Mouse (Mus musculus): ENCODE measurements around the gene Serinc5. TPM values are rescaled to one million over a fixed set of nuclear protein-coding genes. Genes with fewer than 3 reads are reported as not detected.
A peak's percentile ranks its signal among the peaks of the same experiment; 100 is the strongest.

Gene Serinc5
- polyA plus RNA-seq, 1 experiment from 2014 or later = 12.7 TPM

DNA sequence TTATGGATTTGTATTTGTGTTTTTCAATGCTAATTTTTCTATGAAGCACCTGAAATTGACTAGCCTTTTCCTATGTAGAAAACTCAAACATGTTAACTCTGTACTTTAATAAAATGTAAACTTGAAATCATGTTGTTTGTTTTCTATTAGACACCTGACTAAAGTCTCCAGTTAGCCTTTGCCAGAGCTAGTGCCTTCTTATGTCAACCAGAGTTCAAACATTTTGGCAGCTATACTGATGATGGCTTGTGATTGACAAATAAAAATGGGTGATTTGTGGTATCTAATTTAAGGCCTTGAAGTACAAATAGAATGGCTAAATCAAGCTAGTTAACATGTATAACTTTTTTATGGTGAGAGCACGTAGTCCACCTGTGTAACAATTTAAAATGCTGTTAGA is 100.9 kb downstream of the Serinc5 start:
- H3K36me3 ChIP-seq = peaks cover 2% of the 10 kb centered on the region; the same call in 1 of the 2 replicates
- 94% methylated on average over 1 of the region's 1 CpGs for WGBS
- H3K9ac ChIP-seq (replicated peaks) = no peak overlapping the region
- H3K4me1 ChIP-seq = no peaks in the 10 kb centered on the region; the same call in 1 of the 2 replicates
- H3K9me3 ChIP-seq = no peaks in the 10 kb centered on the region
- H3K27ac ChIP-seq (replicated peaks) = no peak overlapping the region
- no peak overlapping the region for H3K4me3 ChIP-seq
- ATAC-seq (ENCODE audit: low FRiP score, low read depth) = no peak
- no peak overlapping the region for H3K4me2 ChIP-seq (replicated peaks)
- no peaks in the 10 kb centered on the region for H3K27me3 ChIP-seq

- ATAC-seq (ENCODE audit: low FRiP score, low read depth) = no peak
- Histone ChIP-seq H3K4me3 (no peak overlapping the region), H3K36me3 (peaks cover 2% of the 10 kb centered on the region; the same call in 1 of the 2 replicates), H3K9ac (replicated peaks) (no peak overlapping the region), H3K27me3 (no peaks in the 10 kb centered on the region), H3K4me1 (no peaks in the 10 kb centered on the region; the same call in 1 of the 2 replicates), H3K27ac (replicated peaks) (no peak overlapping the region), H3K4me2 (replicated peaks) (no peak overlapping the region), H3K9me3 (no peaks in the 10 kb centered on the region)
- WGBS = 92% methylated on average over 4 of the region's 4 CpGs
These were observed 101.7 kb downstream of the Serinc5 start for GRCm38 (mm10) chr13:92712619-92713018.

DNA sequence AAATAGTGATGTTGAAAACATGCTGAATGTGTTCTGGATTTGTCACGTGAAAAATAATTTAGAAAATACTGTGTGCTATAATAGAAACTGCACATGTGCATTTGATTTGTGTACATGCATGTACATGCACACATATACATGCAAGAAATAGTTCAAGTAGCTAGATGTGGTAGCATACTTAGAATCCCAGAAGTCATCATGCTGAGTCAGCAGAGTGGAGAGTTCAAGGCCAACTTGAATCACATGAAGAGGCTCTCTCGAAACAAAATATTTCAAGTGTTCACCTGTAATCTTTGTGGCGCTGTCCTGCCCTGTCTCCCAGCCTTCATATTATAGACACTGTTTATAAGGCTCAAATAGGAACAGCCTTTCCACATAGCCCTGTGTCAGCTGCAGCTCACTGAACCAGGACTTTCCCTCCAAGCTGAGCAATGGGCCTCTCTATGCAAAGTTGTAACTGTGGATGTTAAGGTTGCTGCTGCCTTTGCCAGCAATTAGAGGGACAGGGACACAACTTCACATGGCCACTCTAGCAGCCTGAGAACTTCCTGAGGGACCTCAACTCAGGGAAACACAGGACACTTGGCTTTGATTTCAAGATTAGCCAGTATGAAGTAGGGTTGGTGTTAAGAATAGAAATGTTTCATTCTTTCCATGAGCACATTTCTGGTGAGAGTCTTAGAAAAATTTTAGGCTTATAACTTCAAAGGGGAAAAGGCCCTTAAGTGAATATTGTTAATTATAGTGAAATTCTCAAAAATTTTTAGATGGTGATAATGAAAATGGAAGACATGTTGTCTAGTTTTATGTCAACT is 107.2 kb downstream of the Serinc5 start:
- WGBS = 93% methylated on average over 3 of the region's 3 CpGs
- no peak overlapping the region for H3K4me2 ChIP-seq (replicated peaks)
- no peak overlapping the region for H3K4me3 ChIP-seq
- H3K36me3 ChIP-seq = no peaks in the 10 kb centered on the region
- H3K4me1 ChIP-seq = no peaks in the 10 kb centered on the region
- no peak overlapping the region for H3K27ac ChIP-seq (replicated peaks)
- H3K27me3 ChIP-seq = no peaks in the 10 kb centered on the region
- no peaks in the 10 kb centered on the region for H3K9me3 ChIP-seq
- H3K9ac ChIP-seq (replicated peaks) = no peak overlapping the region
- no peak for ATAC-seq (ENCODE audit: low FRiP score, low read depth)

DNA sequence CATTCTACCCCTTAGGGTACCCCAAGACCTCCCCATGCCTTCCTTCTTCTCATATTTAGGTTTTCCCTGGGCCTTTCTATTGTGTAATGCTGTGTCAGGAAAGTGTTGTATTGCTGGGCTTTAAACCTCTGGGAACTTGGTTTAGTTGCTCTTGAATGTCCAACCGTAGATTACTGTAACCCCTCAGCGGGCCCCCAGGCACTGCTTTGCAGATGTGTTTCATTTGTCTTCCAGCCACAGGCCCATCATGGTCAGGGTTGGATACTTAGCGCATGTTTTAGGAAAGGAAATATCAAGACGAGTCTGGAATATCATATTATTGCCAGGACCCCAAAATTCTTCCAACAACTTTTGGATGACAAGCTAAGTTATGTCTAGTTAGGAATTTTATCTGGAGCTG is 110.1 kb downstream of the Serinc5 start:
- H3K36me3 ChIP-seq = no peaks in the 10 kb centered on the region
- ATAC-seq (ENCODE audit: low FRiP score, low read depth) = no peak
- no peak overlapping the region for H3K9ac ChIP-seq (replicated peaks)
- H3K4me2 ChIP-seq (replicated peaks) = no peak overlapping the region
- H3K27me3 ChIP-seq = no peaks in the 10 kb centered on the region
- H3K4me3 ChIP-seq = no peak overlapping the region
- no peaks in the 10 kb centered on the region for H3K4me1 ChIP-seq
- H3K27ac ChIP-seq (replicated peaks) = no peak overlapping the region
- no peaks in the 10 kb centered on the region for H3K9me3 ChIP-seq
- 83% methylated on average over 4 of the region's 4 CpGs for WGBS

GRCm38 (mm10) chr13:92722389-92722788 is 111.5 kb downstream of the Serinc5 start:
- no peak for ATAC-seq (ENCODE audit: low FRiP score, low read depth)
- Histone ChIP-seq H3K4me2 (replicated peaks) (no peak overlapping the region), H3K27ac (replicated peaks) (no peak overlapping the region), H3K27me3 (no peaks in the 10 kb centered on the region), H3K36me3 (no peaks in the 10 kb centered on the region), H3K9me3 (no peaks in the 10 kb centered on the region), H3K4me3 (no peak overlapping the region), H3K9ac (replicated peaks) (no peak overlapping the region), H3K4me1 (no peaks in the 10 kb centered on the region)
- 82% methylated on average over 5 of the region's 5 CpGs for WGBS

DNA sequence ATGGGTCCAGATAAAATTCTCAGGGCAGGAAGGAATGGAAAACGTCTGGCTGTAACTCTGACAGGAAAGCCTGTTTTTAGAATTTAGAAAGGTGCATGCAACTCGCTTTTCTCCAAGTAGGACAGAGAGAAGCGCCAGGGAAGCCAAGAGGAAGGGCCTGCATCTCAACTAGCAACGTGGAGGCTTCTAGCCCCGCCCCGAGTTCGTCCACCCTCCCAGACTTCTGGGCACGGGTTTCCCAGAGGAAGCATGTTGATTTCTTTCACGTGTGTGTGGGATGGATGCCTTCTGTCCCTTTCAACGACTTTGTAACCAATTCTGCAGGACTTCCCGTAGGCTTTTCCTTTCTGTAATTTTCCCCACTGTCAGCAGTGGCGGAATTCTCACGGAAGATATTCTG is 118.9 kb downstream of the Serinc5 start:
- Histone ChIP-seq H3K9me3 (no peaks in the 10 kb centered on the region), H3K9ac (replicated peaks) (no peak overlapping the region), H3K27ac (replicated peaks) (no peak overlapping the region), H3K4me2 (replicated peaks) (no peak overlapping the region), H3K4me3 (no peak overlapping the region), H3K4me1 (no peaks in the 10 kb centered on the region), H3K36me3 (no peaks in the 10 kb centered on the region), H3K27me3 (no peaks in the 10 kb centered on the region)
- no peak for ATAC-seq (ENCODE audit: low FRiP score, low read depth)
- WGBS = 72% methylated on average over 13 of the region's 13 CpGs

DNA sequence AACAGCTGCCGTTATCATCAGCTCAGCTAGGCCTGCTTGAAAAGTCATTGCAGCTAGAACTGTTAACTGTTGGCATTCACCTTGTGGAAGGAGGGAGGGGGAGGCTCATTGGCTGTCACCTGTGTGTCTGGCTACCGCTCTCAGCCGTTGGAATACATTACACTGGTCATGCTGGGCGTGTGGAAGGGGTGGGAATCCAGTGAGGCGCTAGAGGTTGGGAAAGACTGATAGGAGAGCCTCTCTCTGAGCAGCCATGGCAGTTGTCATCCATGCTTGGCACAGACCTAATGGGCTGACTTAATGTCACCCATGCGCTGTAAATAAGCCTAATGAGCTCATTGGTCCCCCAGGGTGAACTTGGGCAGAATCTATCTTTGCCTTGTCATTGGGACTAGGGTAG is 120.9 kb downstream of the Serinc5 start:
- no peaks in the 10 kb centered on the region for H3K27me3 ChIP-seq
- H3K9ac ChIP-seq (replicated peaks) = no peak overlapping the region
- H3K4me2 ChIP-seq (replicated peaks) = no peak overlapping the region
- peaks cover 7% of the 10 kb centered on the region; the same call in 1 of the 2 replicates for H3K4me1 ChIP-seq
- no peak overlapping the region for H3K4me3 ChIP-seq
- no peaks in the 10 kb centered on the region for H3K9me3 ChIP-seq
- WGBS = 89% methylated on average over 6 of the region's 6 CpGs
- H3K36me3 ChIP-seq = no peaks in the 10 kb centered on the region
- ATAC-seq (ENCODE audit: low FRiP score, low read depth) = no peak
- no peak overlapping the region for H3K27ac ChIP-seq (replicated peaks)

DNA sequence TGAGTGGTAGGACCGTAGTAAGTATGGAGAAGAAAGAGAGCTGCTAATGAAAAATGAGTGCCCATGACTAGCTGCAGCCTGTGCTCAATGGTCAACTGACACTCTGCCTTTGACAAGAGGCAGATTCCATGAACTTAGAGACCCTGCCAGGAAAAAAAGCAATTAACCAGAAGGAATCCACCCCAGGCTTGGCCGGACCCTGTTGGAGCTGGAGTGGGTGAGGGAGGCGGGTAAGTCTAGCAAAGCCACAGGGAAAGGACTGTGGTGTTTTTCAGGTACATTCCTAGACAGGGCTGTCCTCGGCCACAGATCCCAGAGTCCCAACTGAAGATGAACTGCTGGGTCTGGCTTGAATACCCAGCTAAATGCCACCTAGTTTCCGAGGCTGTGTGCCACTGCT is 121.9 kb downstream of the Serinc5 start:
- WGBS = 87% methylated on average over 5 of the region's 5 CpGs
- no peak for ATAC-seq (ENCODE audit: low FRiP score, low read depth)
- H3K9ac ChIP-seq (replicated peaks) = no peak overlapping the region

GRCm38 (mm10) chr13:92733252-92733651 is 122.4 kb downstream of the Serinc5 start:
- H3K9ac ChIP-seq (replicated peaks) = no peak overlapping the region
- H3K4me1 ChIP-seq = peaks cover 10% of the 10 kb centered on the region; the same call in 1 of the 2 replicates
- no peaks in the 10 kb centered on the region for H3K9me3 ChIP-seq
- no peaks in the 10 kb centered on the region for H3K27me3 ChIP-seq
- H3K4me3 ChIP-seq = no peak overlapping the region
- H3K27ac ChIP-seq (replicated peaks) = no peak overlapping the region
- no peaks in the 10 kb centered on the region for H3K36me3 ChIP-seq
- ATAC-seq (ENCODE audit: low FRiP score, low read depth) = no peak
- 43% methylated on average over 9 of the region's 9 CpGs for WGBS
- H3K4me2 ChIP-seq (replicated peaks) = no peak overlapping the region

More for the DNA sequence above, 121.9 kb downstream of the Serinc5 start:
- Histone ChIP-seq H3K4me2 (replicated peaks) (no peak overlapping the region), H3K36me3 (no peaks in the 10 kb centered on the region), H3K27ac (replicated peaks) (no peak overlapping the region), H3K9me3 (no peaks in the 10 kb centered on the region), H3K4me1 (peaks cover 10% of the 10 kb centered on the region; the same call in 1 of the 2 replicates), H3K4me3 (no peak overlapping the region), H3K27me3 (no peaks in the 10 kb centered on the region)

DNA sequence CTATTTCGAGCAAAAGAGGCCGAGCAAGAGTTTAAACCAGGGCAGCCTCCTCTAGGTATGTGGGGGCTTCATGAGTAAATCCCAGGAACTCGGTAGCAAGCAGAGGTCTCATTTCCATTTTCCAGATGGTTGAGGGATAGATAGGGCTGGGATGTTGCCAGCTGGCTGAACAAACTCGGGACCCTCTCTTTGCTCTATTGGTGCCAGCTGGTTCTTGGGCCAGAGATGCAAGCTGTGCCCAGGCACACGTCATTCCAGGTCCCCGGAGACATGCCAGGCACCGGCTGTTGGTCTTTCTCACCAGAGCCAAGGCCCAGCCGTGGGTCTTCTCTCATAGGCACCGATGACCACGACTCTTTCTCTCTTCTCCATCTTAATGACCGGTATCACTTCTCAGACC is 122.8 kb downstream of the Serinc5 start:
- Histone ChIP-seq H3K27ac (replicated peaks) (no peak overlapping the region), H3K27me3 (no peaks in the 10 kb centered on the region), H3K4me1 (peaks cover 10% of the 10 kb centered on the region; the same call in 1 of the 2 replicates), H3K9me3 (no peaks in the 10 kb centered on the region), H3K4me2 (replicated peaks) (no peak overlapping the region), H3K9ac (replicated peaks) (no peak overlapping the region), H3K36me3 (no peaks in the 10 kb centered on the region), H3K4me3 (no peak overlapping the region)
- no peak for ATAC-seq (ENCODE audit: low FRiP score, low read depth)
- WGBS = 88% methylated on average over 11 of the region's 11 CpGs

DNA sequence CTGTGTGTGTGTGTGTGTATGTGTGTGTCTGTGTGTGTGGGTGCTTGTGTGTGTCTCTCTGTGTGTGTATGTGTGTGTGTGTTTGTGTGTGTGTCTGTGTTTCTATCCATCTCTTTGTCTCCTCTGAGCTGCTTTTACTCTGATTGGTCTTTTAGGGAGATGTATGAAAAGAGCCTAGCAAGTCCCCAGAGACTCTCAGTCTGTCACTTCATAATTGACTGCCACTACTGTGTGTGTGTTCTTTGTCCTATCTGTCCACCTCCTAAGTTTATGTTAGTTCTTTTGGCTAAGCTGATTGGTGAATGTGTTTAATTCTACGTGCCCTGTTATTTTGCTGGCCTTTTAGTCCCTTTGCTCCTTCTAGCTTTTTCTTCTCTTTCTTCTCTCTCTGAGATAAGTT is 124.8 kb downstream of the Serinc5 start:
- ATAC-seq (ENCODE audit: low FRiP score, low read depth) = peak; percentile 23; the same call in 1 of the 2 replicates

GRCm38 (mm10) chr13:92736516-92737300 is 125.8 kb downstream of the Serinc5 start:
- 56% methylated on average over 11 of the region's 11 CpGs for WGBS

More for the DNA sequence above, 124.8 kb downstream of the Serinc5 start:
- Histone ChIP-seq H3K9ac (replicated peaks) (no peak overlapping the region), H3K27me3 (no peaks in the 10 kb centered on the region), H3K4me3 (no peak overlapping the region), H3K27ac (replicated peaks) (no peak overlapping the region), H3K4me2 (replicated peaks) (no peak overlapping the region), H3K36me3 (no peaks in the 10 kb centered on the region), H3K9me3 (no peaks in the 10 kb centered on the region), H3K4me1 (peaks cover 10% of the 10 kb centered on the region; the same call in 1 of the 2 replicates)
- WGBS = 77% methylated on average over 1 of the region's 1 CpGs

More at GRCm38 (mm10) chr13:92736516-92737300, 125.8 kb downstream of the Serinc5 start:
- H3K4me3 ChIP-seq = no peak overlapping the region
- H3K4me1 ChIP-seq = peaks cover 10% of the 10 kb centered on the region; the same call in 1 of the 2 replicates
- H3K36me3 ChIP-seq = no peaks in the 10 kb centered on the region
- no peaks in the 10 kb centered on the region for H3K27me3 ChIP-seq
- no peak overlapping the region for H3K4me2 ChIP-seq (replicated peaks)
- ATAC-seq (ENCODE audit: low FRiP score, low read depth) = peak; percentile 53; the same call in 1 of the 2 replicates
- no peaks in the 10 kb centered on the region for H3K9me3 ChIP-seq
- H3K27ac ChIP-seq (replicated peaks) = 0 out of 2 replicates have a peak overlapping the region, but pooled peaks have one; percentile 46
- no peak overlapping the region for H3K9ac ChIP-seq (replicated peaks)
